Mouse (Mus musculus) heart, postnatal 0 days (tissue): ENCODE measurements around the gene Matn3. TPM values are rescaled to one million over a fixed set of nuclear protein-coding genes. Genes with fewer than 3 reads are reported as not detected.
"Not testable (repeated sequence)": the region's sequence is repeated elsewhere in the genome, so short reads cannot be mapped to it uniquely, and the experiment has no call there.

ENCODE experiments used
- ATAC-seq: fragments of 200-750 bp; cut with Nextera tagmentation; 2 replicates; pipeline ENCODE4 v1.8.0; 2017; ENCODE audit warnings: low read depth, moderate number of reproducible peaks, moderate library complexity; ENCODE audit not compliant: insufficient read depth
- DNase-seq: peaks from one replicate; pipeline ENCODE4 v3.0.0-alpha.2; 2016; ENCODE audit warnings: low spot score
- H3K27ac ChIP-seq: fragments of 300-500 bp; sonication (generic); 2 replicates; pipeline ENCODE4 v1.5.1; 2014; ENCODE audit warnings: low read depth, mild to moderate bottlenecking
- H3K27me3 ChIP-seq: fragments of 300-500 bp; sonication (generic); 2 replicates; pipeline ENCODE4 v1.6.1; 2014; ENCODE audit warnings: low read length, mixed read lengths; ENCODE audit not compliant: control insufficient read depth, insufficient read depth
- H3K36me3 ChIP-seq: fragments of 300-500 bp; sonication (generic); replicated peaks from 2 replicates; pipeline ENCODE4 v1.6.1; 2014; ENCODE audit warnings: low read length, mixed read lengths; ENCODE audit not compliant: control insufficient read depth, insufficient read depth
- H3K4me1 ChIP-seq: fragments of 300-500 bp; sonication (generic); 2 replicates; pipeline ENCODE4 v1.6.1; 2014; ENCODE audit warnings: antibody characterized with exemption; ENCODE audit not compliant: control insufficient read depth, insufficient read depth
- H3K4me2 ChIP-seq: fragments of 300-500 bp; sonication (generic); 2 replicates; pipeline ENCODE4 v1.6.1; 2014; ENCODE audit warnings: low read depth, mild to moderate bottlenecking, low read length, moderate library complexity
- H3K4me3 ChIP-seq: fragments of 300-500 bp; sonication (generic); 2 replicates; pipeline ENCODE4 v1.5.1; 2014; ENCODE audit warnings: low read depth, low read length
- H3K9ac ChIP-seq: fragments of 300-500 bp; sonication (generic); replicated peaks from 2 replicates; pipeline ENCODE4 v1.6.1; 2014; ENCODE audit warnings: low read depth, low read length, mixed read lengths
- H3K9me3 ChIP-seq: fragments of 300-500 bp; sonication (generic); replicated peaks from 2 replicates; pipeline ENCODE4 v1.6.1; 2016; ENCODE audit warnings: low read length; ENCODE audit not compliant: control insufficient read depth
- CTCF ChIP-seq: IDR thresholded peaks from 2 replicates; pipeline ENCODE4 v1.5.1; 2016; ENCODE audit warnings: antibody characterized with exemption, control low read depth, low read depth
- EP300 ChIP-seq: IDR thresholded peaks from 2 replicates; pipeline ENCODE4 v1.6.1; 2016; ENCODE audit warnings: antibody characterized with exemption, low read depth
- WGBS: fragments of 180-500 bp; shearing (Covaris S2); extraction: QIAGEN DNeasy Blood & Tissue Kit; methylation state at CpG from one replicate; pipeline ENCODE4 v1.1.7; 2014; 5-methylcytosine and 5-hydroxymethylcytosine counted together
- polyA plus RNA-seq: library from polyadenylated mRNA; unstranded; fragments of >200 nt; fragmentation: Nextera tagmentation; extraction: Ambion mirVana; gene quantifications from 2 replicates; pipeline ENCODE4 v1.2.1, GENCODE M21; 2015
- total RNA-seq: library from RNA; depleted of rRNA; stranded (reverse); fragments of >200 nt; gene quantifications from 2 replicates; pipeline ENCODE4 v1.2.3, GENCODE M21; 2014; ENCODE audit warnings: low replicate concordance

The Matn3 gene
- total and polyA plus RNA-seq, 2 experiments from 2014 or later, result 0.07 TPM; not detected in 1

GRCm38 (mm10) chr12:8923603-8924002 is 24.1 kb upstream of the Matn3 start:
- Histone ChIP-seq H3K36me3 (peaks cover 7% of the 10 kb centered on the region; the same call in 1 of the 2 replicates), H3K4me2 (peak overlapping the region; percentile 87), H3K9me3 (no peaks in the 10 kb centered on the region), H3K27me3 (no peaks in the 10 kb centered on the region), H3K4me3 (peak overlapping the region; percentile 95), H3K4me1 (peaks cover 41% of the 10 kb centered on the region), H3K9ac (peak overlapping the region; percentile 91; the same call in 1 of the 2 replicates), H3K27ac (peak overlapping the region; percentile 99)
- DNase-seq (no peak), ATAC-seq (no peak)
- 47% methylated on average over 2 of the region's 2 CpGs for WGBS
- TF ChIP-seq EP300 (no peak), CTCF (no peak)

- TF ChIP-seq CTCF (no peak), EP300 (no peak)
- Histone ChIP-seq H3K4me1 (peaks cover 61% of the 10 kb centered on the region), H3K27me3 (no peaks in the 10 kb centered on the region), H3K9me3 (no peaks in the 10 kb centered on the region), H3K27ac (no peak overlapping the region), H3K9ac (no peak overlapping the region), H3K4me2 (no peak overlapping the region), H3K36me3 (peaks cover 13% of the 10 kb centered on the region; the same call in 1 of the 2 replicates), H3K4me3 (no peak overlapping the region)
- ATAC-seq (no peak), DNase-seq (no peak)
- WGBS, result 79% methylated on average over 3 of the region's 3 CpGs
Measured at GRCm38 (mm10) chr12:8927652-8928051, 20.1 kb upstream of the Matn3 start.

- Histone ChIP-seq H3K9me3 (no peaks in the 10 kb centered on the region), H3K4me2 (no peak overlapping the region), H3K4me3 (no peak overlapping the region), H3K4me1 (peaks cover 56% of the 10 kb centered on the region), H3K27me3 (no peaks in the 10 kb centered on the region), H3K27ac (peak overlapping the region; percentile 1; the same call in 1 of the 2 replicates), H3K36me3 (peaks cover 18% of the 10 kb centered on the region), H3K9ac (no peak overlapping the region)
- DNase-seq (no peak), ATAC-seq (no peak)
- 58% methylated on average over 4 of the region's 4 CpGs for WGBS
- no peak for TF ChIP-seq CTCF
- TF ChIP-seq EP300, result no peak
Measured at GRCm38 (mm10) chr12:8928766-8929165, 19.0 kb upstream of the Matn3 start.

GRCm38 (mm10) chr12:8931083-8931482 is 16.6 kb upstream of the Matn3 start:
- no peak for TF ChIP-seq EP300
- no peak for TF ChIP-seq CTCF
- ATAC-seq (no peak), DNase-seq (no peak)
- 0 out of 2 replicates have a peak overlapping the region, but pooled peaks have one; percentile 15 for H3K27ac ChIP-seq
- peaks cover 30% of the 10 kb centered on the region for H3K36me3 ChIP-seq
- WGBS, result 34% methylated on average over 4 of the region's 4 CpGs
- H3K4me2 ChIP-seq, result no peak overlapping the region
- no peaks in the 10 kb centered on the region for H3K9me3 ChIP-seq
- H3K9ac ChIP-seq, result no peak overlapping the region
- no peak overlapping the region for H3K4me3 ChIP-seq
- H3K27me3 ChIP-seq, result no peaks in the 10 kb centered on the region
- peaks cover 42% of the 10 kb centered on the region for H3K4me1 ChIP-seq

GRCm38 (mm10) chr12:8935349-8935748 is 12.4 kb upstream of the Matn3 start:
- Histone ChIP-seq H3K36me3 (peaks cover 66% of the 10 kb centered on the region), H3K4me2 (no peak overlapping the region), H3K27ac (peak overlapping the region; percentile 46; the same call in 1 of the 2 replicates), H3K9ac (no peak overlapping the region; the same call in 1 of the 2 replicates), H3K27me3 (no peaks in the 10 kb centered on the region), H3K4me1 (peaks cover 12% of the 10 kb centered on the region), H3K9me3 (no peaks in the 10 kb centered on the region), H3K4me3 (no peak overlapping the region)
- 38% methylated on average over 5 of the region's 5 CpGs for WGBS
- no peak for TF ChIP-seq CTCF
- TF ChIP-seq EP300, result no peak
- ATAC-seq, result peak; percentile 63; the same call in 1 of the 2 replicates
- DNase-seq, result peak; percentile 37

- not testable (repeated sequence) for H3K27me3 ChIP-seq, ATAC-seq
Measured at GRCm38 (mm10) chr12:8936210-8936609, 11.5 kb upstream of the Matn3 start.

More at GRCm38 (mm10) chr12:8936210-8936609, 11.5 kb upstream of the Matn3 start:
- H3K4me1 ChIP-seq, H3K4me2 ChIP-seq, DNase-seq, H3K9ac ChIP-seq, H3K9me3 ChIP-seq, H3K27ac ChIP-seq, H3K4me3 ChIP-seq: not testable (repeated sequence)
- peak; percentile 36; the same call in 1 of the 2 replicates for TF ChIP-seq CTCF
- WGBS, result 76% methylated on average over 4 of the region's 4 CpGs
- H3K36me3 ChIP-seq, result peaks cover 66% of the 10 kb centered on the region
